Mouse (Mus musculus) activated CD4-positive, CD25-positive, alpha-beta regulatory T cell (primary cell): ENCODE data around the gene Gm11555. TPM values are rescaled to one million over a fixed set of nuclear protein-coding genes. Genes with fewer than 3 reads are reported as not detected.

Experiments used
- polyA plus RNA-seq, 2 experiments: library from polyadenylated mRNA; unstranded; fragments of 100-300 nt; shearing (Covaris generic); gene quantifications; one replicate each; pipeline ENCODE4 v1.2.1; 2017

Gm11555 gene
- not detected for polyA plus RNA-seq

GRCm38 (mm10) chr11:99650136-99650535 is at the start of gene Gm11555:
Gene Gm11555 (minus strand): TSS chr11:99650236.

GRCm38 (mm10) chr11:99690463-99690862 is 40.4 kb upstream of the Gm11555 start, which contains the start of gene Gm14190:
Gene Gm14190 (minus strand): TSS chr11:99690740.

GRCm38 (mm10) chr11:99665860-99666259 is 15.8 kb upstream of the Gm11555 start, which contains the start of gene Krtap4-6:
Gene Krtap4-6 (minus strand): TSS chr11:99665960.

GRCm38 (mm10) chr11:99658467-99659010 is 8.5 kb upstream of the Gm11555 start, which contains the start of gene Gm11563:
Gene Gm11563 (minus strand): TSS chr11:99658960.

DNA sequence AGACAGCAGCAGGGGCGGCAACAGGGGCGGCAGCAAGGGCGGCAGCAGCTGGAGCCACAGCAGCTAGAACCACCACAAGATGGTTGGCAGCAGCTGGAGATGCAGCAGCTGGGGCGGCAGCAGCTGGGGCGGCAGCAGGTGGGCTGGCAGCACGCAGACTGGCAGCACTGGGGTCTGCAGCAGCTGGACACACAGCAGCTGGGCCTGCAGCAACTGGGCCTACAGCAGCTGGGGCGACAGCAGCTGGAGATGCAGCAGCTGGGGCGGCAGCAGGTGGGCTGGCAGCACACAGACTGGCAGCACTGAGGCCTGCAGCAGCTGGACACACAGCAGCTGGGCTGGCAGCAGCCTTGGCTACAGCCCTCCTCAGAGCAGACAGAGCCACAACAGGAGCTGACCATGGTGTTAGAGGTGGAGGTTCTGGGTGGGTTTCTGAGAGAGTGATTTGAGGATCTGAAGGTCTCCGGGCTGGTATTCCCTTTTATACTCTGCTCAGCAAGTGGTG is 6.3 kb downstream of the Gm11555 start, which contains the start of gene Krtap4-7:
Krtap4-7 (minus strand) TSS at position 455 of the 505 bp plus-strand sequence.

DNA sequence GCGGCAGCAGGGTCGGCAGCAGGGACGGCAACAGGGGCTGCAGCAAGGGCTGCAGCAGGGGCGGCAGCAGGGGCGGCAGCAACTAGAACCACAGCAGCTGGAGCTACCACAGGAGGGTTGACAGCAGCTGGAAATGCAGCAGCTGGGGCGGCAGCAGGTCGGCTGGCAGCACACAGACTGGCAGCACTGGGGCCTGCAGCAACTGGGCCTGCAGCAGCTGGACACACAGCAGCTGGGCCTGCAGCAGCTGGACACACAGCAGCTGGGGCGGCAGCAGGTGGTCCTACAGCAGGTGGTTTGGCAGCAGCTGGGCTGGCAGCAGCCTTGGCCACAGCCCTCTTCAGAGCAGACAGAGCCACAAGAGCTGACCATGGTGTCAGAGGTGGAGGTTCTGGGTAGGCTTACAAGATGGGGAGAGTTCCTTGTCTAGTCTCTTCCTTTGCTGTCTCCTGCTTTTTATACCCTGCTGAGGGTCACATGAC is 15.3 kb downstream of the Gm11555 start, which contains the start of gene Krtap4-2:
Krtap4-2 (minus strand) TSS at position 432 of the 482 bp plus-strand sequence.

GRCm38 (mm10) chr11:99628138-99628537 is 21.9 kb downstream of the Gm11555 start, which contains the start of gene Krtap4-1:
Gene Krtap4-1 (minus strand): TSS chr11:99628238.

DNA sequence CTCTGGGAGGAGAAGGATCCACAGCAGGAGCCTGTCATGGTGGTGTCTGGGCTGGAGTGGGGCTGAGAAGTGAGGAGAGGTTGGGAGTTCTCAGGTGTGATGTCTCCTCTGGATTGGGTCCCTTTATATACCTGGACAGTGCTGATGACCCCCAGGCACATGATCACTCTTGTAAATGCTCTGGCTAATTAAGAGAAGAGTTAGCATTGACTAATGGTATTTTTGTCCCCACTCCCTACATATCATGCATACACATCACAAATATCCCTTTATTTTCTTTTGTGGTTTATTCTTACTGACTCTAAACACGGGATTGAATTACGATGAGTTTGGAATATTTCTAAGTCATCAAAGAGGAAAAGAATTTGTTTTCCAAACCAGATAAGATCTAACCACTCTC is 29.7 kb downstream of the Gm11555 start, which contains the start of gene Gm11562:
Gm11562 (minus strand) TSS at position 101 of the 400 bp plus-strand sequence.

GRCm38 (mm10) chr11:99614796-99615363 is 35.2 kb downstream of the Gm11555 start, which contains the start of gene Krtap2-4:
Gene Krtap2-4 (minus strand): TSS chr11:99614846.

DNA sequence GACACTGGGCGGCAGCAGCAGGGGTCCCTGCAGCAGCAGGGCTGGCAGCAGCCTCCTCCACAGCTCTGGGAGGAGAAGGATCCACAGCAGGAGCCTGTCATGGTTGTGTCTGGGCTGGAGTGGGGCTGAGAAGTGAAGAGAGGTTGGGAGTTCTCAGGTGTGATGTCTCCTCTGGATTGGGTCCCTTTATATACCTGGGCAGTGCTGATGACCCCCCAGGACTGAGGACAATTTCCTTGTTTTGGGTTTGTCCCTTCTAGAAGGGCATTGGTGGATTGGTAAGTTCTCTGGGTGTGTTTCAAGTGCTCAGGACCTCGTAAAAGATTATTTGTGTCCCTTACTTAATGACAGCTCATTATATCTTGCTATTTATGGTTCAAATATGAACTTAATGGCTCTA is 39.9 kb downstream of the Gm11555 start, which contains the start of gene Gm11937:
Gm11937 (minus strand) TSS at position 101 of the 400 bp plus-strand sequence.

DNA sequence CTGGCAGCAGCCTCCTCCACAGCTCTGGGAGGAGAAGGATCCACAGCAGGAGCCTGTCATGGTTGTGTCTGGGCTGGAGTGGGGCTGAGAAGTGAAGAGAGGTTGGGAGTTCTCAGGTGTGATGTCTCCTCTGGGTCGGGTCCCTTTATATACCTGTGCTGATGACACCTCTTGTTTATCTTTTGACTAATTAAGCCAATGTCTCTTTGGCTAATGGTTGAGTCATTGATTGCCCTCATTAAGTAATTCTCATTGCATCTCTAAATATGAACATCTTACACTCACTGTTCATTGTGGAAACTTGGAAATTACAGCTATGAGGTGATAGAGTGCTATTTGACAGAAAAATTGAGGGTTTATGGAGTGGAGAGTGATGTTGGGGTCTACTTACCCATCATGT is 46.8 kb downstream of the Gm11555 start, which contains the start of gene Gm11938:
Gm11938 (minus strand) TSS at position 101 of the 400 bp plus-strand sequence.

Other genes starting within 250 kb of the Gm11555 start
- gene Krt12, start 228.0 kb downstream of the Gm11555 start, polyA plus RNA-seq = under 1 TPM in 1 of 2 experiments, not detected in 1; 0.11 TPM
- gene Krt20, start 212.1 kb downstream of the Gm11555 start, polyA plus RNA-seq = not detected
- not detected for gene Krt23, start 157.1 kb downstream of the Gm11555 start, polyA plus RNA-seq
- under 1 TPM in 1 of 2 experiments, not detected in 1; 0.36 TPM for gene Krt39, start 128.9 kb downstream of the Gm11555 start, polyA plus RNA-seq
- gene Krt40, start 107.1 kb downstream of the Gm11555 start, polyA plus RNA-seq = under 1 TPM in 1 of 2 experiments, not detected in 1; 0.38 TPM
- gene Krtap3-3, start 99.4 kb downstream of the Gm11555 start, polyA plus RNA-seq = not detected
- not detected for gene Krtap3-2, start 93.4 kb downstream of the Gm11555 start, polyA plus RNA-seq
- 1 to 10 TPM in 1 of 2 experiments, not detected in 1; 1.1 TPM for gene Gm11939, start 90.8 kb downstream of the Gm11555 start, polyA plus RNA-seq
- not detected for gene Krtap3-1, start 83.6 kb downstream of the Gm11555 start, polyA plus RNA-seq
- gene Krtap1-5, start 69.2 kb downstream of the Gm11555 start, polyA plus RNA-seq = not detected
- not detected for gene Krtap1-4, start 66.6 kb downstream of the Gm11555 start, polyA plus RNA-seq
- gene Krtap1-3, start 58.9 kb downstream of the Gm11555 start, polyA plus RNA-seq = under 1 TPM in 1 of 2 experiments, not detected in 1; 0.27 TPM
- not detected for gene Krtap9-3, start 52.1 kb downstream of the Gm11555 start, polyA plus RNA-seq
- not detected for gene Gm11938, start 46.9 kb downstream of the Gm11555 start, polyA plus RNA-seq
- gene Gm11937, start 40.0 kb downstream of the Gm11555 start, polyA plus RNA-seq = not detected
- gene Krtap2-4, start 35.4 kb downstream of the Gm11555 start, polyA plus RNA-seq = not detected
- not detected for gene Gm11562, start 29.8 kb downstream of the Gm11555 start, polyA plus RNA-seq
- not detected for gene Krtap4-1, start 22.0 kb downstream of the Gm11555 start, polyA plus RNA-seq
- not detected for gene Krtap4-2, start 15.2 kb downstream of the Gm11555 start, polyA plus RNA-seq
- gene Krtap4-7, start 6.1 kb downstream of the Gm11555 start, polyA plus RNA-seq = not detected
- not detected for gene Gm11563, start 8.7 kb upstream of the Gm11555 start, polyA plus RNA-seq
- gene Krtap4-6, start 15.7 kb upstream of the Gm11555 start, polyA plus RNA-seq = not detected
- not detected for gene Gm14190, start 40.5 kb upstream of the Gm11555 start, polyA plus RNA-seq
- not detected for gene Gm14180, start 84.1 kb upstream of the Gm11555 start, polyA plus RNA-seq
- gene Gm11595, start 122.7 kb upstream of the Gm11555 start, polyA plus RNA-seq = under 1 TPM in 1 of 2 experiments, not detected in 1; 0.32 TPM
- not detected for gene Krtap4-8, start 130.5 kb upstream of the Gm11555 start, polyA plus RNA-seq
- gene Krtap4-9, start 135.0 kb upstream of the Gm11555 start, polyA plus RNA-seq = not detected
- gene Gm11596, start 143.2 kb upstream of the Gm11555 start, polyA plus RNA-seq = not detected
- gene Gm11569, start 148.7 kb upstream of the Gm11555 start, polyA plus RNA-seq = not detected
- not detected for gene Gm11554, start 154.2 kb upstream of the Gm11555 start, polyA plus RNA-seq
- gene Krtap4-13, start 159.7 kb upstream of the Gm11555 start, polyA plus RNA-seq = not detected
- gene Gm11564, start 165.4 kb upstream of the Gm11555 start, polyA plus RNA-seq = not detected
- gene 2300003K06Rik, start 187.8 kb upstream of the Gm11555 start, polyA plus RNA-seq = not detected
- gene Krtap4-16, start 201.4 kb upstream of the Gm11555 start, polyA plus RNA-seq = not detected
- gene Gm11568, start 207.7 kb upstream of the Gm11555 start, polyA plus RNA-seq = under 1 TPM in 1 of 2 experiments, not detected in 1; 0.55 TPM
- gene Gm11559, start 214.2 kb upstream of the Gm11555 start, polyA plus RNA-seq = not detected
- not detected for gene Krtap9-1, start 223.2 kb upstream of the Gm11555 start, polyA plus RNA-seq
- not detected for gene Gm11567, start 229.0 kb upstream of the Gm11555 start, polyA plus RNA-seq